Mouse (Mus musculus) right cerebral cortex, adult 18-20 months (tissue): Measurements from ENCODE around the gene Cenpu.
"Not testable (repeated sequence)": the region's sequence is repeated elsewhere in the genome, so short reads cannot be mapped to it uniquely, and the experiment has no call there.

Experiments
- DNase-seq: peaks from one replicate; pipeline ENCODE4 v3.0.0; 2022; ENCODE audit warnings: mixed read lengths

Cenpu gene

DNA sequence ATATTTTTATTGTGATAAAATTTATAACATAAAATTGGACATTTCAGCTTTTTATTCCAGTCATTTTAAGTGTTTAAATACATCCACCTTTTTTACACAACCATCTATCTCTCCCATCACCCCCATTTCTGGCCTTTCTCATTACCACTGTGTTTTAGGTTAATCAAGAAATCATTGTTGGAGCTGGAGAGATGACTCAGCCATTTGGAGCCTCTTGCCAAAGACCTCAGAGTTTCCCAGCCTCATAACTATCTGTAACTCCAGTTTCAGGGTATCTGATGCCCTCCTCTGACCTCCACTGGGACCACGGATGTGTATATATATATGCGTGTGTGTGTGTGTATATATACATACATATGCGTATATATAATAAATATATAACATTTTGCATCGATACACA, 799 bp upstream of the Cenpu start:
- no peak for DNase-seq

DNA sequence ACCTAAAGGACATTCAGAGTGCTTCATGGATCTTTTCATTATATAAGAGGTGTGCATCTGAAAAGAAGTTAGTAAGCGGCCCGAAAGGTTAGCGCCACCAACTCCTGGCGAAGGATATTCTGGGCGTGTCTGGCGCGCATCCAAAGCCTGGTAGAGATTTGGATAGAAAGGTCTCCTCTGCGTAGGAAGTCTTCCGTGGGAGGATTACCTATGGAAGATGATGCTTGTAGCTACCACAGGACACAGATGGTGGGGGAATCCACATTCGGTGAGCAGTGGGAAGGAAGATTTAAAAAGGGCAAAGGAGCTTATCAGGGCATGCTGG, 575 bp downstream of the Cenpu start:
- DNase-seq: no peak

- no peak for DNase-seq
Measured at GRCm38 (mm10) chr8:46559428-46559827, 7.6 kb downstream of the Cenpu start.

GRCm38 (mm10) chr8:46562333-46562732, 10.5 kb downstream of the Cenpu start:
- no peak for DNase-seq

- DNase-seq: peak; percentile 89
Measured at GRCm38 (mm10) chr8:46566914-46567529, 15.2 kb downstream of the Cenpu start.

- peak; percentile 35 for DNase-seq
Measured at GRCm38 (mm10) chr8:46567946-46568345, 16.1 kb downstream of the Cenpu start.

DNA sequence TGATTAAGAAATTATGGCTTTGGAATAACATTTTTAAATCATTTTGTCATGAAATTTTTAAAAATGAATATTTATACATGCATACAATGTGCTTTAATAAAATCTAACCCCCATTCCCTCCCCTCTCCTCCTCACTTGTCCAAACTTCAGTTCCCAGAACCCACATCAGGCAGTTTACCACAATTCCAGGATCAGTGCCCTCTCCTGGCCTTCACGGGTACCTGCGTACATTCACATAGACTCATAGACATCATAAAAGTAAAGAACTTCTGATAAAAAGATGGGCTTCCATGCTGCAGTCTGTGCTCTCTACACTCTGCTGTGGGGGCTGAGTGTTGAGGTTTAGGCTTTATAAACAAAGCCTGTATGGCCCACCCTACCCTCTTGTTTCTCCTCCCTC, 17.1 kb downstream of the Cenpu start:
- DNase-seq: no peak

DNA sequence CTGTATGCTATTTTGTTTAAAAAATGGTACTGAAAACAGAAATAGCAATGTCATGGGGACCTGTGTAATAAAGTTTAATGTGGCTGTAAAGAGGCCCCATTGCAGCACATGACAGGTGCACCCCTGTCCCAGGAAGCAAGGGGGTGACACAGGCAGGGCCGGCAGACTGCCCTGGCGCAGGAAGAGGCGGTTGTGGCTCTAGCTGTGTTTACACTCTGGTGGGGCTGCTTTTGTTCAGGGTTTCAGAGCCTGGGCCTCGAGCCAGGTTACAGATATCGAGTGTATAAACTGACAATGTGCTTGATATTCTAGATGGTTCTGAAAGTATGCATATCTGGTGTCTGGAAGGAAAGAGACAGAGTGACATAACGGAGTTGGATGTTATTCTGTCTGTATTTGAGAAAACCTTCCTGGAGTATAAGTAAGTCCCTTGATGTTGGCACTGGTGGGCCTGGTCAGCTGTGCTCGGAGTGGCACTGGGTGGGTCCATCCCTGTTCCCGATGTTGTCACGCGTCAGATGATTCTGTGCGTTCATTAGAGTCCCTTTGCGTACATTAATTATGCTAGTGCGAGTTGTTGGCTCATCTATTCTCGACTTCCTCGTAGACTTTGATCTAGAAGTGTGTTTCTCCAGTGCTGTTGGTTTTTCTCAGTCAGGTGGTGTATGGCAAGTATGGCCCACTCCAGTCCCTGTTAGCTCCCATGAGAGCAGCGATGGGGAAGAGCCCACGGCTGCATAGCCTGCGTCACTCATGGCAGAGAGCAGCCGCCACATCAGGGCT, 18.0 kb downstream of the Cenpu start:
- DNase-seq: no peak

- no peak for DNase-seq
Measured at GRCm38 (mm10) chr8:46570673-46571072, 18.8 kb downstream of the Cenpu start.

DNA sequence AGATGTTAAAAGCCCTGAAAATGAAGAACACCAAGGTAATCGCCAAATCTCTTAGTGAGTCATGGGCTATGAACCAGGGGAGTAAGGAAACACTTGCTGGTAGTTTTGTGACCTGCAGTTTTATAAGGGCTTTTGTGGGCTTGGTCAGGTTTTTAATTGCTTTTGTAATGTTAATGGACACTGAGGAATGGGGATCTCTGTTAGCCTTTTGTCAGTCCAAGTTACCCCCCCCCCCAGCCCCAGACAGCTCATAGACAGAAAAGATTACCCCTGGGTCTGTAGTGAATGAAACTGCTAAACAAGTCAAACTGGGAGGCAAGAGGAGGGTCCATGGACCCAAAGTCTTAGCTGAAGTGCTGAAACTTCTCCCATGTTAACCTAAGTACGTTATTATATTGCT, 21.6 kb downstream of the Cenpu start:
- no peak for DNase-seq

- DNase-seq: no peak
Measured at GRCm38 (mm10) chr8:46573964-46574363, 22.1 kb downstream of the Cenpu start.

GRCm38 (mm10) chr8:46578794-46579193, 27.0 kb downstream of the Cenpu start:
- DNase-seq: no peak

GRCm38 (mm10) chr8:46584328-46584727, 32.5 kb downstream of the Cenpu start:
- DNase-seq: not testable (repeated sequence)

DNA sequence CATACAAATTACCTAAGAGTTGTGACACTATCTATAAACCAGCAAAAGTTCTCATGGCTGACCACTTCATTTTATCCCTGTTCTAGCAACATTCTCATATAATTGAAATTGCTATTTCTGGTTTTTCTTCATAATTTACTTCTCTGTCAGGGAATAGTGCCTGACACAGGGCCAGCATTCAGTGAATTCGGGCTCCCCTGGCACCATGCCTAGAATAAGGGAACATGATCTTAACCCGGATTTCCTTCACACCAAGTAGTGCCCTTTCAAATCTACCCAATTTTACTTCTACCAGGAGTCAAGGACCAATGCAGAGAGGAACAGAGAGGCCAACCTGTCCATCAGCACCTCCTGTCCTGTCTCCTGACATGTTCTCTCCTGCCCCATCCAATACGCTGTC, 33.7 kb downstream of the Cenpu start:
- DNase-seq: no peak

- no peak for DNase-seq
Measured at GRCm38 (mm10) chr8:46587911-46588310, 36.1 kb downstream of the Cenpu start.

- no peak for DNase-seq
Measured at GRCm38 (mm10) chr8:46588663-46589062, 36.8 kb downstream of the Cenpu start.

DNA sequence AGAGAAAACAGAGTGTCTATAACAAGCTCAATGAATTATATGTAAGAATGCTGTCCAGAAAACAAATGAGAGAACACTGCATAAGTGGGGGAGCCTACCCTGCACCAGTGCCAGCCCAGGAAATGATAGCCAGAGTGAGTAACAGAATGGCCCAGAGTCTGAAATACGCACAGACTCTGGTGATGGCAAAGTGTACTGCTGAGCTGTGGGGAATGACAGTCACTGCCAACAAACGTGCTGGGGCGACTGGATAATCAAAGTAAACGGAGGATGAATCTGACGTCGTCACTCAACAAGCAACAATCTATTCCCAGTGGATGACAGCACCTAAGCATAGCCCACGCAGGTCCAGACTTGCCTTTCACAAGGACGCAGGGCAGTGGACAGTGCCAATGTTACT, 41.2 kb downstream of the Cenpu start:
- no peak for DNase-seq

GRCm38 (mm10) chr8:46593772-46594171, 41.9 kb downstream of the Cenpu start:
- DNase-seq: no peak

DNA sequence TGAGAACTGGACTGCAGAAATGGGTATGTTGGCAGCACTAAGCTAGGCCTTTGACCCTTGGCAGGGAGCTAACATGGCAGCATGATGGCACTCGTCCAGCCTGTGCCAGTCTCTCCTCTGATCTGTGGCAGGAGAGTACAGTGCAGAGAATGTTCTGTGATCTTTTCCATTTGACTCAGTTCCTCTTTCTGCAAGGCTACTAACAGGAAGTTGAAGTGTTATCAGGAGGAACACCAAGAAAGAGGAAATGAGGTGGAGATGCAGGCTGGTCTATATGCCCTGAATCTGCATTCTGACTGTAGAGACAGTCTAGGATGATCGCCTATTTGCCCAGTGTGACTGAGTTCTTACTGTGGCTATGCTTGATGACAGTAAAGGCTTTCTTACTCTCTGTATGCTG, 43.8 kb downstream of the Cenpu start:
- no peak for DNase-seq

- DNase-seq: no peak
Measured at GRCm38 (mm10) chr8:46596530-46596929, 44.7 kb downstream of the Cenpu start.

DNA sequence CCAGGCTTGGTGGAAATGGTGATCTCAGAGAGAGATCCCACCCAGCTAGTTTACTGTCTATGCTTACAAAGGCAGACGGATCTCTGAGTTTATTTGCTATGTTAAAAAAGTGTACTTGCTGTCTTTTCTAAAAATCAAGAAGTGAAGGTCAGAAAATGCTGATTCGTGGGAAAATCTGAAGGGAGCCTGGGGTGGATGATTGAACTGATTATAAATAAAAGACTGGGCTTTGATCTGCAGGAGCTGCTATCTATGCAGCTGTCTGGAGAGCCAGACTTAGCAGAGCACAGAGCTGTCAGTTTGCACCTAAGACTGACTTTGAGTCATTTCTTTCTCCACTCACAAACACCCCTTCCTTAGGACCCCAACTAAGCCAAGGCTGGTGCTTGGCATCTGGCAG, 45.6 kb downstream of the Cenpu start:
- no peak for DNase-seq

DNA sequence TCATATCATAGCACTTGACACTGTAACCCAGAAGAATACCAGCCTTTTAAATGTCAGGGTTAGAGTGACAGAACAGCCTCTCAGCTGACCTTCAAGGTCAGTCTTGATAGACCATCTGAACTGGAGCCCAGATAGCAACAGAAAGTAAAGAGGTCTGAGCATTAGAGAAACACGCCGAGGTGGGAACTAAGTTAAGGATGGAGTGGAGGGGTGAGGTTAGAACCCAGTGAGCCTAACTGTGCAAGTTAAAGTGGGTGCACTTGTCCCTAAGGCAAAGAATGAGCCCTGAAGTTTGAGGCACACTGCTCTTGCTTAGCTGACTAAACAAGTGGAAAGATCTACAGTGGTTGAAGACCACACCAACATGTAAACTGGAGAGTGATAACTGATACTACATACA, 46.3 kb downstream of the Cenpu start:
- no peak for DNase-seq

DNA sequence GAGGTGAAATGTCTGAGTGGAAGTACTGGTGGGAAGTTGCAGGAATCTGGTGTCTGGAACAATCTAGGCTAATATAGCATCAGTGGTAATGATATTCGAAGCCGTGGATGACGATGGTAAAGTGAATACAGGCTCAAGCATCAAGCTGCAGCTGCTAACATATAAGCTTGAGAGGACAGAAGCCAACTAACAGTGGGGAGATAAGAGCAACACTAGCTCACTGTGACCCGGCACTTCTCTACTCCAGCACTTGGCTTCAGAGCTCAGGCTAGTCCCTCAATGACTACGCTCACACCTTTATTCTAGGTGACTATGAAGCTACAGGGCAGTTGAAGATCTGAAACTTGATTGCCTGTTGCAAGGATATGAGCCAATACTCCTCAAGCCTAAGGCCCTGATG, 46.9 kb downstream of the Cenpu start:
- no peak for DNase-seq

GRCm38 (mm10) chr8:46599314-46599904, 47.6 kb downstream of the Cenpu start:
- no peak for DNase-seq
